Mouse (Mus musculus) brain, embryonic 14.5 days (tissue): ENCODE measurements at regions not wholly inside any gene's neighbourhood (a gene's known extent, or its start where the extent isn't known, plus 50 kb on each side); places are given as distances from the start of the nearest gene placed in this dataset.

Source experiments
- CTCF ChIP-seq: fragments of 200-500 bp; IDR thresholded peaks from 2 replicates; pipeline ENCODE4 v1.5.1; 2012; ENCODE audit warnings: inconsistent platforms, mild to moderate bottlenecking, moderate library complexity, borderline replicate concordance; ENCODE audit not compliant: insufficient read depth, insufficient read length; ENCODE audit errors: extremely low read depth
- POLR2A ChIP-seq: fragments of 200-500 bp; IDR thresholded peaks from 2 replicates; pipeline ENCODE4 v1.6.1; 2012; ENCODE audit warnings: mild to moderate bottlenecking, inconsistent platforms, borderline replicate concordance; ENCODE audit not compliant: poor library complexity, insufficient read depth, insufficient read length, severe bottlenecking; ENCODE audit errors: extremely low read depth

GRCm38 (mm10) chr2:118029470-118030108, 82.1 kb upstream of the Thbs1 start:
- TF ChIP-seq CTCF (no peak), POLR2A (no peak)
